Mouse (Mus musculus) forebrain, embryonic 15.5 days (tissue): Measurements from ENCODE around the gene Pigk. TPM values are rescaled to one million over a fixed set of nuclear protein-coding genes. Genes with fewer than 3 reads are reported as not detected.

ENCODE experiments used
- ATAC-seq: fragments of 200-750 bp; cut with Nextera tagmentation; replicated peaks from 2 replicates; pipeline ENCODE4 v1.8.0; 2017; ENCODE audit warnings: mild to moderate bottlenecking, moderate TSS enrichment, moderate library complexity
- H3K27ac ChIP-seq: fragments of 300-500 bp; sonication (generic); replicated peaks from 2 replicates; pipeline ENCODE4 v1.5.1; 2015; ENCODE audit warnings: mild to moderate bottlenecking, inconsistent platforms
- H3K27me3 ChIP-seq: fragments of 300-500 bp; sonication (generic); 2 replicates; pipeline ENCODE4 v1.6.1; 2015; ENCODE audit warnings: inconsistent platforms
- H3K36me3 ChIP-seq: fragments of 300-500 bp; sonication (generic); 2 replicates; pipeline ENCODE4 v1.6.1; 2015; ENCODE audit warnings: mild to moderate bottlenecking, inconsistent platforms
- H3K4me1 ChIP-seq: fragments of 300-500 bp; sonication (generic); 2 replicates; pipeline ENCODE4 v1.6.1; 2015; ENCODE audit warnings: inconsistent platforms
- H3K4me2 ChIP-seq: fragments of 300-500 bp; sonication (generic); replicated peaks from 2 replicates; pipeline ENCODE4 v1.6.1; 2015; ENCODE audit warnings: mild to moderate bottlenecking, inconsistent platforms
- H3K4me3 ChIP-seq: fragments of 300-500 bp; sonication (generic); 2 replicates; pipeline ENCODE4 v1.5.1; 2015; ENCODE audit warnings: mild to moderate bottlenecking, inconsistent platforms
- H3K9ac ChIP-seq: fragments of 300-500 bp; sonication (generic); replicated peaks from 2 replicates; pipeline ENCODE4 v1.6.1; 2015; ENCODE audit warnings: mild to moderate bottlenecking, inconsistent platforms
- H3K9me3 ChIP-seq: fragments of 300-500 bp; sonication (generic); 2 replicates; pipeline ENCODE4 v1.6.1; 2016; ENCODE audit warnings: inconsistent platforms
- WGBS: fragments of 180-500 bp; shearing (Covaris S2); methylation state at CpG from one replicate; pipeline ENCODE4 v1.1.7; 2015; ENCODE audit warnings: mixed read lengths; 5-methylcytosine and 5-hydroxymethylcytosine counted together
- polyA plus RNA-seq: library from polyadenylated mRNA; unstranded; fragments of >200 nt; fragmentation: Nextera tagmentation; extraction: Ambion mirVana; gene quantifications from 2 replicates; pipeline ENCODE4 v1.2.1, GENCODE M21; 2015

Pigk gene
- polyA plus RNA-seq, 1 experiment from 2014 or later = 31.0 TPM

DNA sequence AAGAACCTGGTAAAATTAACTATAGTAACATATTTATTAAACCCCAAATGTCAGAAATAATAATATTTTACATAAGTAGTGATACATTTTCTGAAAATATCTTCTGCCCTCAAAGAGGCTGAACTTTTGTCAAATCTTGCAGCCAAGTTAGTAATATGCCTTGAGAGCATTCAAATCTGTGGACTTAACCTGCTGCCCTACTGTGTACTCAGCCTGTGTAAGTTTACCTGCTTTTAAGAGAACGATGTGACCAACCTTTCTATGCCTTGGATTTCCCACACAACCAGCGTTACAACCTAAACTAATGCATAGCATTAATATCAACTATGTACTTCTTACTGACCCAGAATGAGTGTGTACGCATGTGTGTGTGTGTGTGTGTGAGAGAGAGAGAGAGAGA lies 219.8 kb downstream of the Pigk start:
- H3K9me3 ChIP-seq = no peaks in the 10 kb centered on the region

GRCm38 (mm10) chr3:152936313-152936712 lies 222.4 kb downstream of the Pigk start:
- Histone ChIP-seq H3K9ac (no peak overlapping the region), H3K27ac (no peak overlapping the region), H3K27me3 (no peaks in the 10 kb centered on the region), H3K9me3 (no peaks in the 10 kb centered on the region), H3K36me3 (no peaks in the 10 kb centered on the region), H3K4me3 (no peak overlapping the region), H3K4me1 (no peaks in the 10 kb centered on the region), H3K4me2 (no peak overlapping the region)
- ATAC-seq = no peak
- 95% methylated on average over 3 of the region's 3 CpGs for WGBS

More for the DNA sequence above, 219.8 kb downstream of the Pigk start:
- Histone ChIP-seq H3K4me2 (no peak overlapping the region), H3K9ac (no peak overlapping the region), H3K27ac (no peak overlapping the region), H3K27me3 (no peaks in the 10 kb centered on the region), H3K4me1 (peaks cover 7% of the 10 kb centered on the region), H3K36me3 (no peaks in the 10 kb centered on the region), H3K4me3 (no peak overlapping the region)
- no peak for ATAC-seq
- WGBS = 93% methylated on average over 3 of the region's 3 CpGs

GRCm38 (mm10) chr3:152941671-152942070 lies 227.8 kb downstream of the Pigk start:
- Histone ChIP-seq H3K4me2 (no peak overlapping the region), H3K9me3 (no peaks in the 10 kb centered on the region), H3K4me1 (no peaks in the 10 kb centered on the region; the same call in 1 of the 2 replicates), H3K27ac (no peak overlapping the region), H3K36me3 (no peaks in the 10 kb centered on the region), H3K27me3 (no peaks in the 10 kb centered on the region), H3K4me3 (no peak overlapping the region), H3K9ac (no peak overlapping the region)
- ATAC-seq = no peak
- WGBS = 86% methylated on average over 5 of the region's 5 CpGs

- Histone ChIP-seq H3K27ac (no peak overlapping the region), H3K9me3 (no peaks in the 10 kb centered on the region), H3K36me3 (no peaks in the 10 kb centered on the region), H3K4me2 (no peak overlapping the region), H3K9ac (no peak overlapping the region), H3K27me3 (no peaks in the 10 kb centered on the region), H3K4me1 (no peaks in the 10 kb centered on the region; the same call in 1 of the 2 replicates), H3K4me3 (no peak overlapping the region)
- ATAC-seq = no peak
- 63% methylated on average over 11 of the region's 11 CpGs for WGBS
Observed at GRCm38 (mm10) chr3:152942985-152943384, 229.1 kb downstream of the Pigk start.

- no peak overlapping the region for H3K4me3 ChIP-seq
- no peaks in the 10 kb centered on the region for H3K36me3 ChIP-seq
- H3K27ac ChIP-seq = no peak overlapping the region
- no peak overlapping the region for H3K4me2 ChIP-seq
- H3K9me3 ChIP-seq = no peaks in the 10 kb centered on the region
- no peak overlapping the region for H3K9ac ChIP-seq
- no peak; the same call in 1 of the 2 replicates for ATAC-seq
- no peaks in the 10 kb centered on the region; the same call in 1 of the 2 replicates for H3K4me1 ChIP-seq
- WGBS = 73% methylated on average over 3 of the region's 3 CpGs
- no peaks in the 10 kb centered on the region for H3K27me3 ChIP-seq
Observed at GRCm38 (mm10) chr3:152944766-152945165, 230.9 kb downstream of the Pigk start.

GRCm38 (mm10) chr3:152947031-152947640 lies 233.2 kb downstream of the Pigk start:
- Histone ChIP-seq H3K27me3 (no peaks in the 10 kb centered on the region), H3K4me2 (no peak overlapping the region), H3K9me3 (no peaks in the 10 kb centered on the region), H3K27ac (no peak overlapping the region), H3K4me1 (no peaks in the 10 kb centered on the region; the same call in 1 of the 2 replicates), H3K9ac (no peak overlapping the region), H3K4me3 (no peak overlapping the region), H3K36me3 (no peaks in the 10 kb centered on the region)
- WGBS = 62% methylated on average over 11 of the region's 11 CpGs
- peak; percentile 49 for ATAC-seq

DNA sequence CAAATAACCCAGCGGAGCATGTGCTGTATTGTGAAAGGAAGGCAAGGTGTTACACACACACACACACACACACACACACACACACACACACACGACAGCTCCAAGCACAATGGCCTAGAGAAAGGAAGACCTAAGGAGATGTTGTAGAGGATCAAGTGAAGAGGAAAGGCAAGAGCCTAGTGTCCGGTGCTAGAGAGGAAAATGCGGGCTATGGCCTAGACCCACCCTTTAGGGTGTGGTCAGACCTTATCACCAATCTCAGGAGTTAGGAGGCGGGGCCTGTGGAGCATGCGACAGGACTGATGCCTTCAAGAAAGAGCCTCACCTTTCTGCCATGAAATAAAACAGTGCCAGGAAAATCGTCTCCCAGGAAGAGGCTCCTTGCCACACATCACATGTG lies 234.7 kb downstream of the Pigk start:
- H3K4me3 ChIP-seq = no peak overlapping the region
- no peaks in the 10 kb centered on the region for H3K27me3 ChIP-seq
- H3K9ac ChIP-seq = no peak overlapping the region
- WGBS = 74% methylated on average over 7 of the region's 7 CpGs
- no peak for ATAC-seq
- no peaks in the 10 kb centered on the region for H3K9me3 ChIP-seq
- no peaks in the 10 kb centered on the region for H3K36me3 ChIP-seq
- no peak overlapping the region for H3K4me2 ChIP-seq
- no peaks in the 10 kb centered on the region; the same call in 1 of the 2 replicates for H3K4me1 ChIP-seq
- no peak overlapping the region for H3K27ac ChIP-seq

GRCm38 (mm10) chr3:152949233-152949777 lies 235.4 kb downstream of the Pigk start:
- H3K36me3 ChIP-seq = no peaks in the 10 kb centered on the region
- no peaks in the 10 kb centered on the region; the same call in 1 of the 2 replicates for H3K4me1 ChIP-seq
- H3K9me3 ChIP-seq = no peaks in the 10 kb centered on the region
- H3K27ac ChIP-seq = no peak overlapping the region
- H3K4me2 ChIP-seq = no peak overlapping the region
- H3K4me3 ChIP-seq = no peak overlapping the region
- H3K9ac ChIP-seq = no peak overlapping the region
- H3K27me3 ChIP-seq = no peaks in the 10 kb centered on the region
- 94% methylated on average over 15 of the region's 15 CpGs for WGBS
- ATAC-seq = no peak

DNA sequence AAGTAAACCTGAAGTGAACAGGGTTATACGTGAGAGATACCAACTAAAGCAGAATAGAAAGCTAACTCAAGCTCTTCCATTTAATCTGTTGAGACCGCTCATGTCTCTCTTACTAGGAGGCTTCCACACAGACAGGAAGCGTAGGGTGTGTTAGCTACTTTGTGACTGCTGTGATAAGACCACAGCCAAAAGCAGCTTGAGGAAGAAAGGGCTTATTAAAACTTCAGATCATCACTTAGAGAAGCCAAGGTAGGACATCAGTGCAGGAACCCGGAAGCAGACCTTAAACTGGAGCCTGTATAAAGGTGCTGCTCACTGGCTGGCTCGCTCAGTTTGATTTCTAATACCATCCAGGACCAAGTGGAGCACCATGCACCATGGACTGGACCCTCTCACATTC lies 236.4 kb downstream of the Pigk start:
- no peak overlapping the region for H3K9ac ChIP-seq
- no peak overlapping the region for H3K27ac ChIP-seq
- no peak overlapping the region for H3K4me2 ChIP-seq
- no peaks in the 10 kb centered on the region for H3K27me3 ChIP-seq
- no peak for ATAC-seq
- 97% methylated on average over 5 of the region's 5 CpGs for WGBS
- no peaks in the 10 kb centered on the region for H3K36me3 ChIP-seq
- H3K4me1 ChIP-seq = no peaks in the 10 kb centered on the region; the same call in 1 of the 2 replicates
- no peaks in the 10 kb centered on the region for H3K9me3 ChIP-seq
- H3K4me3 ChIP-seq = no peak overlapping the region

- Histone ChIP-seq H3K27ac (no peak overlapping the region), H3K9ac (no peak overlapping the region), H3K4me2 (no peak overlapping the region), H3K9me3 (no peaks in the 10 kb centered on the region), H3K4me1 (no peaks in the 10 kb centered on the region; the same call in 1 of the 2 replicates), H3K27me3 (no peaks in the 10 kb centered on the region), H3K36me3 (no peaks in the 10 kb centered on the region), H3K4me3 (no peak overlapping the region)
- WGBS = 91% methylated on average over 9 of the region's 9 CpGs
- no peak for ATAC-seq
Observed at GRCm38 (mm10) chr3:152950914-152951313, 237.0 kb downstream of the Pigk start.

DNA sequence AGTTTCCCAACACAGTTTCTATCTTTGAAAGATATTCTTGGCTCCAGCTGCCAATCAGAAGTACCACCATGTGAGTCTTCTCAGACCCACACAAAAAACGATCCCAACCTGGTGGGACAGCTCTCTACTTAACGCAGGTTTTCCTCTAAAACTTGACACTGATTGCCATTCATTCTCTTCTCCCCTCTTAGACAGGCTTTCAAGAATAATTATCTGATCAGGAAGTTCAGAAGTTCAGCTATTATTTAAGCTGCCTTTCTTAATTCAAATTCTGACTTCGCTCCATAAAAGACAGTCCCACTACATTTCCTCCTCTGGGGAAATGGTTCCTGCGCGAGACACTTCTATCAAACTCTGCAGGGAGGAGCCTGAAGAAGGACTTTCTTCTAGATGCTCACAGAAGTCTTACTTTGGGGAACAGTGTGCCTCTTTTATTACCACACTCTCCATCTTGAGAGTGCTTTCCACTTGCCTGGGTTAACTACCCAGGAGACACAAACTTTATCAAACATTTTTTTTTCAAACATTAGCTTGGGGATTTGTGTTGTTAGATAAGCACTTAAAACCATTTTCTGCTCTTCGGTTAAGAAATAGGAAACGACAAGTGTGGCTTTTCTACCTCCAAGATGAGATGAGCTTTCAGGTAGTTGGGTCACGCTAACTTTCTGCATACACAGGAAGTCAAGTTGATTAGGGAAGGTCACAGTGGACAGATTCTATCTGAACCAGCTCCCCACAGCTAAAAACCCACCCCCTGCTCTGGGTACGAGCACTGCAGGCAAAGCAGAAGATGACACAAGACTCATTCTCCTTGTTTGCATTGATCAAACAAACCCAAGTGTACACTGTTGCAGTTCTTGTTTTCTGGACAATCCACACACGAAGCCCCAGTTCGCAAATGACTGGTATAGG lies 238.0 kb downstream of the Pigk start:
- ATAC-seq = no peak

GRCm38 (mm10) chr3:152956038-152956437 lies 242.1 kb downstream of the Pigk start:
- Histone ChIP-seq H3K4me3 (no peak overlapping the region), H3K27ac (no peak overlapping the region), H3K36me3 (no peaks in the 10 kb centered on the region), H3K27me3 (no peaks in the 10 kb centered on the region), H3K4me2 (no peak overlapping the region), H3K4me1 (peaks cover 5% of the 10 kb centered on the region; the same call in 1 of the 2 replicates), H3K9me3 (no peaks in the 10 kb centered on the region), H3K9ac (no peak overlapping the region)
- WGBS = 83% methylated on average over 5 of the region's 5 CpGs
- ATAC-seq = no peak

More for the DNA sequence above, 238.0 kb downstream of the Pigk start:
- no peak overlapping the region for H3K4me2 ChIP-seq
- 72% methylated on average over 11 of the region's 11 CpGs for whole genome bisulfite sequencing
- no peaks in the 10 kb centered on the region for H3K27me3 ChIP-seq
- no peak overlapping the region for H3K4me3 ChIP-seq
- H3K27ac ChIP-seq = no peak overlapping the region
- no peak overlapping the region for H3K9ac ChIP-seq
- H3K9me3 ChIP-seq = no peaks in the 10 kb centered on the region
- no peaks in the 10 kb centered on the region for H3K4me1 ChIP-seq
- H3K36me3 ChIP-seq = no peaks in the 10 kb centered on the region
